Mouse (Mus musculus) kidney, embryonic 16.5 days (tissue): ENCODE results near the gene Cd24a. TPM values are rescaled to one million over a fixed set of nuclear protein-coding genes. Genes with fewer than 3 reads are reported as not detected.

Source experiments
- ATAC-seq: fragments of 200-750 bp; cut with Nextera tagmentation; 2 replicates; pipeline ENCODE4 v1.8.0; 2017; ENCODE audit warnings: moderate TSS enrichment; ENCODE audit not compliant: low FRiP score, low TSS enrichment
- H3K27ac ChIP-seq: fragments of 300-500 bp; sonication (generic); 2 replicates; pipeline ENCODE4 v1.5.1; 2014; ENCODE audit warnings: low read length
- H3K27me3 ChIP-seq: fragments of 300-500 bp; sonication (generic); 2 replicates; pipeline ENCODE4 v1.6.1; 2014; ENCODE audit warnings: low read length, control low read depth, mixed read lengths; ENCODE audit not compliant: insufficient read depth
- H3K36me3 ChIP-seq: fragments of 300-500 bp; sonication (generic); 2 replicates; pipeline ENCODE4 v1.6.1; 2014; ENCODE audit warnings: low read length, control low read depth, mixed read lengths; ENCODE audit not compliant: insufficient read depth
- H3K4me1 ChIP-seq: fragments of 300-500 bp; sonication (generic); 2 replicates; pipeline ENCODE4 v1.6.1; 2014; ENCODE audit warnings: low read length, control low read depth, mixed read lengths; ENCODE audit not compliant: insufficient read depth
- H3K4me2 ChIP-seq: fragments of 300-500 bp; sonication (generic); replicated peaks from 2 replicates; pipeline ENCODE4 v1.6.1; 2014; ENCODE audit warnings: low read depth, low read length
- H3K4me3 ChIP-seq: fragments of 300-500 bp; sonication (generic); 2 replicates; pipeline ENCODE4 v1.5.1; 2014; ENCODE audit warnings: mild to moderate bottlenecking, low read length
- H3K9ac ChIP-seq: fragments of 300-500 bp; sonication (generic); replicated peaks from 2 replicates; pipeline ENCODE4 v1.6.1; 2014; ENCODE audit warnings: low read length
- H3K9me3 ChIP-seq: fragments of 300-500 bp; sonication (generic); 2 replicates; pipeline ENCODE4 v1.6.1; 2016; ENCODE audit warnings: low read length, control low read depth
- WGBS: fragments of 180-500 bp; shearing (Covaris S2); extraction: QIAGEN DNeasy Blood & Tissue Kit; methylation state at CpG from one replicate; pipeline ENCODE4 v1.1.7; 2014; 5-methylcytosine and 5-hydroxymethylcytosine counted together
- polyA plus RNA-seq: library from polyadenylated mRNA; unstranded; fragments of >200 nt; fragmentation: Nextera tagmentation; extraction: Ambion mirVana; gene quantifications from 2 replicates; pipeline ENCODE4 v1.2.1, GENCODE M21; 2015

Cd24a gene
- polyA plus RNA-seq, 1 experiment from 2014 or later: 416 TPM

GRCm38 (mm10) chr10:43598067-43598726 lies 20.1 kb downstream of the Cd24a start:
- no peak for ATAC-seq
- H3K4me1 ChIP-seq: 0 out of 2 replicates have a peak, but pooled peaks cover 14% of the 10 kb centered on the region
- H3K27me3 ChIP-seq: no peaks in the 10 kb centered on the region
- no peak overlapping the region for H3K9ac ChIP-seq
- H3K36me3 ChIP-seq: no peaks in the 10 kb centered on the region
- no peak overlapping the region for H3K27ac ChIP-seq
- 89% methylated on average over 2 of the region's 2 CpGs for WGBS
- no peak overlapping the region for H3K4me2 ChIP-seq
- H3K4me3 ChIP-seq: no peak overlapping the region
- H3K9me3 ChIP-seq: no peaks in the 10 kb centered on the region

DNA sequence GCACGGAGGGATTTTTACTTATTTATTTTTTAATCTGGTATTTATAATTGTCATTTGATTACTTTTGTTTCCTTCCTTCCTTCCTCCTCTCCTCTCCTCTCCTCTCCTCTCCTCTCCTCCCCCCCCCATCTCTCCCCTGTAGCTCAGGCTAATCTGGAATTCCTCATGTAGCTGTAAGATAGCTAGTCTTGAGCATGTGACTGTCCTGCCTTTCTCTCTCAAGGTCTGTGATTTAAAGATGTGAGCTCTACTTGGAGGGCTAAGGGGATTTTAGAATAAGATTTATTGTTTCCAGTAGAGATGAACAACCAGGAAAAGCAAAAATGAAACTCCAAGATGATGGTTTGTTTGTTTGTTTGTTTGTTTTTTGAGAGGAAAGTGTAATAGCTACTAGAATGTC lies 23.0 kb downstream of the Cd24a start:
- 70% methylated on average over 1 of the region's 1 CpGs for WGBS
- Histone ChIP-seq H3K36me3 (no peaks in the 10 kb centered on the region), H3K27ac (peak overlapping the region; percentile 54; the same call in 1 of the 2 replicates), H3K27me3 (no peaks in the 10 kb centered on the region), H3K4me1 (0 out of 2 replicates have a peak, but pooled peaks cover 20% of the 10 kb centered on the region), H3K9ac (no peak overlapping the region), H3K9me3 (no peaks in the 10 kb centered on the region), H3K4me3 (no peak overlapping the region), H3K4me2 (no peak overlapping the region)
- ATAC-seq: peak; percentile 70; the same call in 1 of the 2 replicates

DNA sequence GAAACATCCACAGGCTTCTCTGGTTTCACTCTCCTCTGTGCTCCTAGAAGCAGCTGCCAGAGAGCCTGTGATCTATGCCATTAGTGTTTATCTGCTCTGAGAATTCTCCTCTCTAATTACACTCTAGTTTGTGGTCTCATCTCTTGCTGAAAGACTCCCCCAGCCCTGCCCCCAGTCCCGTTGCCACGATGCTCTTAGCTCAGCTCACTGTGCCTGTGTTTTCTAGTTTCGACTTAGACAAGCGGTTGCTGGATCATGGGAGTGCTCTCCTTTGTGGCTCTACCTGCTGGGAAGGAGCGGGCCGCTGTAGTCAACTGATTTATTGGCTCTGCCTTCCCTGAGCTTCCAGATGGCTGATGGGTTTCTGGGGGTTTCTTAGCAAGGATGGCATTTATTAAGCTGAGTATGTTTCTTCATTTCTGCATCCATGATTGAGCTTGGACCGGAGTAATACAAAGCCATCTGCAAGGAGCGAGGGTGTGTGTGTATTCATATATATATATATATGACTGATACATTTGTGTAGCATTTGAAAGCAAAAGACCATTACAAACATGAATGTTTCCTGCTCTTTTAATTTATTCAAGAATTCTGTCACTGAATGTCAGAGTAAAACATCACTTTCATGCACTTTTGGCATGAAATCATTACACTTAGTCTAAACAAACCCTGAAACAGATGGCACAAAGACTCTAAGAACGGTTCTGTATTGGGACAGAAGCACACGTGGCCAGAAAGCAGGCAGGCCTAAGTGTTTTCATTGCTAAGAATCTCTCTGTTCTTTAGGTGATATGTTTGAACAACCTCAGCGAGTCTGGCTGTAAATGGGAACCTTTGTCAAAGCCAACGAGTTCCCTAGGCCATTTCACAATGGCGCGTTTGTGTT lies 23.7 kb downstream of the Cd24a start:
- peak; percentile 90 for ATAC-seq
- H3K27ac ChIP-seq: peak overlapping the region; percentile 54
- H3K4me2 ChIP-seq: peak overlapping the region; percentile 25; the same call in 1 of the 2 replicates
- WGBS: 25% methylated on average over 14 of the region's 14 CpGs
- H3K4me3 ChIP-seq: no peak overlapping the region
- no peaks in the 10 kb centered on the region for H3K27me3 ChIP-seq
- 0 out of 2 replicates have a peak, but pooled peaks cover 20% of the 10 kb centered on the region for H3K4me1 ChIP-seq
- H3K9me3 ChIP-seq: no peaks in the 10 kb centered on the region
- H3K36me3 ChIP-seq: no peaks in the 10 kb centered on the region
- peak overlapping the region; percentile 27; the same call in 1 of the 2 replicates for H3K9ac ChIP-seq

GRCm38 (mm10) chr10:43603975-43604686 lies 26.0 kb downstream of the Cd24a start:
- Histone ChIP-seq H3K36me3 (no peaks in the 10 kb centered on the region), H3K4me2 (no peak overlapping the region), H3K9me3 (no peaks in the 10 kb centered on the region), H3K27ac (no peak overlapping the region), H3K27me3 (no peaks in the 10 kb centered on the region), H3K9ac (no peak overlapping the region), H3K4me3 (no peak overlapping the region), H3K4me1 (0 out of 2 replicates have a peak, but pooled peaks cover 20% of the 10 kb centered on the region)
- no peak for ATAC-seq
- 58% methylated on average over 4 of the region's 4 CpGs for WGBS

DNA sequence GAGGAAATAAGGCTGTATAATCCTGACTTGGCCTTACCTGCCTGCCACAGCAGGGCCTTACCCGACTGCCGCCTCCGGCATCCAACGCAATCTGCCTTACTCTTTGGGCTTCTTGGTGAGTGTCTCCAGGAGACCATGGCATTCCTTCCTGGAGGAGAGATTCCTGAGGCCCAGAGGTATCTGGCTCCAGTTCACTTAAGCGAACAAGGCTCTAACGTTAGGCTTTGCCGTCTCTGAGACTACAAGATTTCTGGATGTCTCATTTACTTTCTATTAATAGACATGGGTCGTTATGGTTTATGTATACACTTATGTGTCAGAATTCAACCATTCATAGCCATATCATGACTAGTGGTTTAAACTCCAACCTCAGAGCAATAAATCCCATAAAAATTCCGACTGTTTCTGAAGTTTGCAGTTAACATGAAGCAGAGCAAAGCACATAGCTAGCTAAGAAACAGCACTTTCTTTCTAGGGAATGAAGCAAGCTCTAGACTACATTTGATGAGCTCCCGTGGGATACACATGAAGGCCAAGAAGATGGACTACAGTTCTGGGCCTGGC lies 26.7 kb downstream of the Cd24a start:
- H3K4me2 ChIP-seq: no peak overlapping the region
- 0 out of 2 replicates have a peak, but pooled peaks cover 20% of the 10 kb centered on the region for H3K4me1 ChIP-seq
- no peak overlapping the region for H3K27ac ChIP-seq
- H3K36me3 ChIP-seq: no peaks in the 10 kb centered on the region
- ATAC-seq: no peak
- no peak overlapping the region for H3K4me3 ChIP-seq
- no peaks in the 10 kb centered on the region for H3K27me3 ChIP-seq
- WGBS: 69% methylated on average over 10 of the region's 10 CpGs
- no peak overlapping the region for H3K9ac ChIP-seq
- no peaks in the 10 kb centered on the region for H3K9me3 ChIP-seq

GRCm38 (mm10) chr10:43605901-43606300 lies 27.8 kb downstream of the Cd24a start:
- Histone ChIP-seq H3K36me3 (no peaks in the 10 kb centered on the region), H3K9me3 (no peaks in the 10 kb centered on the region), H3K27me3 (no peaks in the 10 kb centered on the region), H3K4me1 (0 out of 2 replicates have a peak, but pooled peaks cover 19% of the 10 kb centered on the region), H3K4me2 (no peak overlapping the region), H3K27ac (no peak overlapping the region), H3K4me3 (no peak overlapping the region), H3K9ac (no peak overlapping the region)
- 75% methylated on average over 7 of the region's 7 CpGs for WGBS
- ATAC-seq: no peak

GRCm38 (mm10) chr10:43609507-43609906 lies 31.4 kb downstream of the Cd24a start:
- Histone ChIP-seq H3K4me1 (0 out of 2 replicates have a peak, but pooled peaks cover 2% of the 10 kb centered on the region), H3K27ac (no peak overlapping the region), H3K9me3 (no peaks in the 10 kb centered on the region), H3K4me3 (no peak overlapping the region), H3K27me3 (no peaks in the 10 kb centered on the region), H3K9ac (no peak overlapping the region), H3K4me2 (no peak overlapping the region), H3K36me3 (no peaks in the 10 kb centered on the region)
- no peak for ATAC-seq
- WGBS: 88% methylated on average over 5 of the region's 5 CpGs

- no peak overlapping the region for H3K4me3 ChIP-seq
- no peak overlapping the region for H3K27ac ChIP-seq
- H3K9me3 ChIP-seq: no peaks in the 10 kb centered on the region
- no peaks in the 10 kb centered on the region for H3K36me3 ChIP-seq
- WGBS: 81% methylated on average over 2 of the region's 2 CpGs
- H3K4me2 ChIP-seq: no peak overlapping the region
- no peak for ATAC-seq
- no peaks in the 10 kb centered on the region for H3K4me1 ChIP-seq
- no peak overlapping the region for H3K9ac ChIP-seq
- H3K27me3 ChIP-seq: no peaks in the 10 kb centered on the region
Observed at GRCm38 (mm10) chr10:43609958-43610357, 31.9 kb downstream of the Cd24a start.

DNA sequence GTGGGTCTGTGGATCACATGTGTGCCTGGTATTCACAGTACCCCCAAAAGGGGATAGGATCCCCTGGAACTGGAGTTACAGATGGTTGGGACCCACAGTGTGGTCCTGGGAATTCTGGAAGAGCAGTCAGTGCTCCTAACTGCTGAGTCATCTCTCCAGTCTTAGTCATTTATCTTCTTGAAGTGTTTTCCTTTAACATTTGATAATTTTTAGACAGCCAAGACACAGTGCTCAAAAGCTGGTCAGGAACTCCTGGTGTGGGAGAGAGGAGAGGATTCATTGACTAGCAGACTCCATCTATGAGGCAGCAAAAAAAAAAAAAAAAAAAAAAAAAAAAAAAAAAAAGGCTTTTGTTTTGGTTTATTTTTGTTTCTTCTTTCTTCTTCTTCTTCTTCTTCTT lies 33.0 kb downstream of the Cd24a start:
- no peak overlapping the region for H3K4me3 ChIP-seq
- no peaks in the 10 kb centered on the region for H3K36me3 ChIP-seq
- no peaks in the 10 kb centered on the region for H3K4me1 ChIP-seq
- H3K9ac ChIP-seq: no peak overlapping the region
- H3K27me3 ChIP-seq: no peaks in the 10 kb centered on the region
- H3K4me2 ChIP-seq: no peak overlapping the region
- no peaks in the 10 kb centered on the region for H3K9me3 ChIP-seq
- no peak for ATAC-seq
- no peak overlapping the region for H3K27ac ChIP-seq
